Mouse (Mus musculus): ENCODE data around the gene Zfp870. TPM values are rescaled to one million over a fixed set of nuclear protein-coding genes. Genes with fewer than 3 reads are reported as not detected.

Gene Zfp870
- polyA plus RNA-seq (2014; fragmentation: Illumina TruSeq; extraction: RNeasy Lipid Tissue Mini Kit (QIAGEN cat#74804); ENCODE audit: insufficient read depth, low read depth, low replicate concordance): 2.5 TPM

DNA sequence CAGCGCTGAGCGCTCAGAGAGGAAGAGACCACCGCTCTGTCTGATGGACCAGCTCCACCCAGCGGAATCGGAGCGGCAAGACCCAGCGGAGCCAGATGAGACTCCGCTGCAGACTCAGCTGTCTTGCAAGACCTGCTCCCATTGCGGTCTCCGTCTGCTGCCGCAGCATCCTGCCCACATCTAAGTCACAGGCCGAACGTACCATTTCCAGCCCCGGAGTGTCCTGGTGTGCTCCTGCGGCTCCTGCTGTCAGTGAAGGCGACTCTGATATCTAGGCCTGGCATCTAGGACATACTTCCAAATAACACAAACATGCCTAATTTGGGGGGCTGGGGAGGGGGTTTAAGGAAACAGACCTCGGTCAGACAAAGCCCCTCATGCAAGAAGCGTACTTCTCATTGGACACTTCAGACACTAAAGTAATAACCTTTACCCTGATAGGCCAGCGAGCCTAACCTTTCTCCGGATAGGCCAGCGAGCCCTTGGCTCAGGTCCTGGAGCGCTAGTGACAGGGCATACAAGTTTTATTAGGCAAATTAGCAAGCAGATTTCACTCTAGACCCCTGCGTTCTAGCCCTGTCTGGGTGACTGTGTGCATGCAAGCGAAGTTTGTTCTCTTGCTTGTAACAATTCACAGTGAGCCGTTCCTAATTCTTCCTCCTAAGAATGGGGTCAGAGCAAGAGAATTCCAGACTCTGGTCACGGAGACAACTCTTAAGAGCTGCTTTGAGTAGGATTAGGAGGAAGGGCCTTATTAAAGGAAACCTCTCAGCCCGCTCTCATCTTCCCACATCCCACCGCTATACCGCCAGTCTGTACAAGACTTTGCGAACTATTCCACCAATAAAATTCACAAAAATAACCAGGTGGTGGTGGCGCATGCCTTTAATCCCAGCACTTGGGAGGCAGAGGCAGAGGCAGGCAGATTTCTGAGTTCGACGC, at the start of gene Zfp870:
TSS of gene Zfp870 (minus strand) at position 404 of the 942 bp plus-strand sequence.

GRCm38 (mm10) chr17:32917131-32917530, 25.7 kb upstream of the Zfp870 start, which contains the start of gene Cyp4f14:
TSS of gene Cyp4f14 (minus strand) at chr17:32917342.

GRCm38 (mm10) chr17:32829540-32830417, 61.7 kb downstream of the Zfp870 start, which contains the start of gene Zfp799:
TSS of gene Zfp799 (minus strand) at chr17:32830261.

Other genes with a start within 250 kb of the Zfp870 start
- not detected for gene Cyp4f40, start 232.7 kb downstream of the Zfp870 start, polyA plus RNA-seq (2014; fragmentation: Illumina TruSeq; extraction: RNeasy Lipid Tissue Mini Kit (QIAGEN cat#74804); ENCODE audit: insufficient read depth, low read depth, low replicate concordance)
- 3.7 TPM for gene Cyp4f15, start 206.0 kb downstream of the Zfp870 start, polyA plus RNA-seq (2014; fragmentation: Illumina TruSeq; extraction: RNeasy Lipid Tissue Mini Kit (QIAGEN cat#74804); ENCODE audit: insufficient read depth, low read depth, low replicate concordance)
- 5.5 TPM for gene Zfp871, start 103.4 kb downstream of the Zfp870 start, polyA plus RNA-seq (2014; fragmentation: Illumina TruSeq; extraction: RNeasy Lipid Tissue Mini Kit (QIAGEN cat#74804); ENCODE audit: insufficient read depth, low read depth, low replicate concordance)
- 0.34 TPM for gene Zfp811, start 81.7 kb downstream of the Zfp870 start, polyA plus RNA-seq (2014; fragmentation: Illumina TruSeq; extraction: RNeasy Lipid Tissue Mini Kit (QIAGEN cat#74804); ENCODE audit: insufficient read depth, low read depth, low replicate concordance)
- 1.4 TPM for gene Zfp799, start 61.4 kb downstream of the Zfp870 start, polyA plus RNA-seq (2014; fragmentation: Illumina TruSeq; extraction: RNeasy Lipid Tissue Mini Kit (QIAGEN cat#74804); ENCODE audit: insufficient read depth, low read depth, low replicate concordance)
- gene Cyp4f14, start 25.7 kb upstream of the Zfp870 start, polyA plus RNA-seq (2014; fragmentation: Illumina TruSeq; extraction: RNeasy Lipid Tissue Mini Kit (QIAGEN cat#74804); ENCODE audit: insufficient read depth, low read depth, low replicate concordance): not detected
- gene Cyp4f13, start 55.8 kb upstream of the Zfp870 start, polyA plus RNA-seq (2014; fragmentation: Illumina TruSeq; extraction: RNeasy Lipid Tissue Mini Kit (QIAGEN cat#74804); ENCODE audit: insufficient read depth, low read depth, low replicate concordance): 21.3 TPM
- 6.2 TPM for gene Zfp472, start 74.2 kb upstream of the Zfp870 start, polyA plus RNA-seq (2014; fragmentation: Illumina TruSeq; extraction: RNeasy Lipid Tissue Mini Kit (QIAGEN cat#74804); ENCODE audit: insufficient read depth, low read depth, low replicate concordance)
- gene Zfp952, start 101.5 kb upstream of the Zfp870 start, polyA plus RNA-seq (2014; fragmentation: Illumina TruSeq; extraction: RNeasy Lipid Tissue Mini Kit (QIAGEN cat#74804); ENCODE audit: insufficient read depth, low read depth, low replicate concordance): 7.3 TPM
- 4.0 TPM for gene Zfp763, start 141.8 kb upstream of the Zfp870 start, polyA plus RNA-seq (2014; fragmentation: Illumina TruSeq; extraction: RNeasy Lipid Tissue Mini Kit (QIAGEN cat#74804); ENCODE audit: insufficient read depth, low read depth, low replicate concordance)
- gene 4921501E09Rik, start 176.4 kb upstream of the Zfp870 start, polyA plus RNA-seq (2014; fragmentation: Illumina TruSeq; extraction: RNeasy Lipid Tissue Mini Kit (QIAGEN cat#74804); ENCODE audit: insufficient read depth, low read depth, low replicate concordance): not detected
- gene Zfp563, start 197.7 kb upstream of the Zfp870 start, polyA plus RNA-seq (2014; fragmentation: Illumina TruSeq; extraction: RNeasy Lipid Tissue Mini Kit (QIAGEN cat#74804); ENCODE audit: insufficient read depth, low read depth, low replicate concordance): 3.2 TPM
- gene Morc2b, start 248.0 kb upstream of the Zfp870 start, polyA plus RNA-seq (2014; fragmentation: Illumina TruSeq; extraction: RNeasy Lipid Tissue Mini Kit (QIAGEN cat#74804); ENCODE audit: insufficient read depth, low read depth, low replicate concordance): not detected

Data from lung, adult 10 weeks (tissue).